Mouse (Mus musculus): ENCODE data around the gene Dgka. TPM values are rescaled to one million over a fixed set of nuclear protein-coding genes. Genes with fewer than 3 reads are reported as not detected.

Dgka gene
- polyA plus RNA-seq, 1 experiment from 2014 or later: 8.4 TPM

Other genes with a start within 250 kb of the Dgka start
- gene Myl6b, start 246.2 kb downstream of the Dgka start, polyA plus RNA-seq (2016; fragmentation: Nextera tagmentation; extraction: Ambion mirVana): 3.2 and 3.4 TPM in 2 replicates
- 18.5 and 19.9 TPM in 2 replicates for gene Esyt1, start 219.0 kb downstream of the Dgka start, polyA plus RNA-seq (2016; fragmentation: Nextera tagmentation; extraction: Ambion mirVana)
- gene Zc3h10, start 197.1 kb downstream of the Dgka start, polyA plus RNA-seq (2016; fragmentation: Nextera tagmentation; extraction: Ambion mirVana): 18.1 and 21.4 TPM in 2 replicates
- 3,599 and 3,605 TPM in 2 replicates for gene Rpl41, start 195.6 kb downstream of the Dgka start, polyA plus RNA-seq (2016; fragmentation: Nextera tagmentation; extraction: Ambion mirVana)
- 199 and 206 TPM in 2 replicates for gene Pa2g4, start 178.9 kb downstream of the Dgka start, polyA plus RNA-seq (2016; fragmentation: Nextera tagmentation; extraction: Ambion mirVana)
- 15.4 and 16.6 TPM in 2 replicates for gene Erbb3, start 155.2 kb downstream of the Dgka start, polyA plus RNA-seq (2016; fragmentation: Nextera tagmentation; extraction: Ambion mirVana)
- 753 and 757 TPM in 2 replicates for gene Rps26, start 118.1 kb downstream of the Dgka start, polyA plus RNA-seq (2016; fragmentation: Nextera tagmentation; extraction: Ambion mirVana)
- gene Ikzf4, start 98.9 kb downstream of the Dgka start, polyA plus RNA-seq (2016; fragmentation: Nextera tagmentation; extraction: Ambion mirVana): 3.4 and 4.0 TPM in 2 replicates
- gene Suox, start 70.8 kb downstream of the Dgka start, polyA plus RNA-seq (2016; fragmentation: Nextera tagmentation; extraction: Ambion mirVana): 14.7 and 16.7 TPM in 2 replicates
- gene Rab5b, start 48.6 kb downstream of the Dgka start, polyA plus RNA-seq (2016; fragmentation: Nextera tagmentation; extraction: Ambion mirVana): 72.7 and 78.2 TPM in 2 replicates
- 0.71 and 1.2 TPM in 2 replicates for gene Pmel, start 40.7 kb downstream of the Dgka start, polyA plus RNA-seq (2016; fragmentation: Nextera tagmentation; extraction: Ambion mirVana)
- 147 and 161 TPM in 2 replicates for gene Cdk2, start 39.8 kb downstream of the Dgka start, polyA plus RNA-seq (2016; fragmentation: Nextera tagmentation; extraction: Ambion mirVana)
- gene Pym1, start 3.0 kb upstream of the Dgka start, polyA plus RNA-seq (2016; fragmentation: Nextera tagmentation; extraction: Ambion mirVana): 54.2 and 55.2 TPM in 2 replicates
- 0.36 and 0.50 TPM in 2 replicates for gene Mmp19, start 46.1 kb upstream of the Dgka start, polyA plus RNA-seq (2016; fragmentation: Nextera tagmentation; extraction: Ambion mirVana)
- gene Dnajc14, start 59.2 kb upstream of the Dgka start, polyA plus RNA-seq (2016; fragmentation: Nextera tagmentation; extraction: Ambion mirVana): 56.4 and 58.0 TPM in 2 replicates
- gene Tmem198b, start 59.5 kb upstream of the Dgka start, polyA plus RNA-seq (2016; fragmentation: Nextera tagmentation; extraction: Ambion mirVana): 22.6 and 23.4 TPM in 2 replicates
- gene Sarnp, start 72.5 kb upstream of the Dgka start, polyA plus RNA-seq (2016; fragmentation: Nextera tagmentation; extraction: Ambion mirVana): 241 and 260 TPM in 2 replicates
- gene Ormdl2, start 76.8 kb upstream of the Dgka start, polyA plus RNA-seq (2016; fragmentation: Nextera tagmentation; extraction: Ambion mirVana): 27.9 and 31.6 TPM in 2 replicates
- gene Gdf11, start 146.9 kb upstream of the Dgka start, polyA plus RNA-seq (2016; fragmentation: Nextera tagmentation; extraction: Ambion mirVana): 15.2 and 20.7 TPM in 2 replicates
- 522 and 547 TPM in 2 replicates for gene Cd63, start 156.1 kb upstream of the Dgka start, polyA plus RNA-seq (2016; fragmentation: Nextera tagmentation; extraction: Ambion mirVana)
- gene Rdh5, start 178.0 kb upstream of the Dgka start, polyA plus RNA-seq (2016; fragmentation: Nextera tagmentation; extraction: Ambion mirVana): 9.3 and 11.4 TPM in 2 replicates
- gene Bloc1s1, start 179.2 kb upstream of the Dgka start, polyA plus RNA-seq (2016; fragmentation: Nextera tagmentation; extraction: Ambion mirVana): 197 and 202 TPM in 2 replicates
- 1.3 and 1.7 TPM in 2 replicates for gene Itga7, start 189.0 kb upstream of the Dgka start, polyA plus RNA-seq (2016; fragmentation: Nextera tagmentation; extraction: Ambion mirVana)
- not detected in 2 replicates for gene Mettl7b, start 216.1 kb upstream of the Dgka start, polyA plus RNA-seq (2016; fragmentation: Nextera tagmentation; extraction: Ambion mirVana)
- not detected in 2 replicates for gene Olfr9, start 244.6 kb upstream of the Dgka start, polyA plus RNA-seq (2016; fragmentation: Nextera tagmentation; extraction: Ambion mirVana)